Mouse (Mus musculus) G1E (cell line): ENCODE results near the gene Phtf2.

ENCODE experiments used
- CTCF ChIP-seq: IDR thresholded peaks from 2 replicates; pipeline ENCODE4 v1.5.1; 2012; ENCODE audit warnings: low read depth, low read length, inconsistent platforms, mixed read lengths
- POLR2AphosphoS5 ChIP-seq: IDR thresholded peaks from 2 replicates; pipeline ENCODE4 v1.6.1; 2012; ENCODE audit warnings: low read depth, low read length, inconsistent platforms; ENCODE audit not compliant: insufficient replicate concordance
- TAL1 ChIP-seq: conservative IDR thresholded peaks from 2 replicates; pipeline ENCODE4 v1.6.1; 2012; ENCODE audit warnings: low read depth, low read length, inconsistent platforms, mixed read lengths

GRCm38 (mm10) chr5:20795932-20796331 is 86.0 kb downstream of the Phtf2 start:
- TF ChIP-seq CTCF, result no peak
- no peak for TF ChIP-seq TAL1
- TF ChIP-seq POLR2AphosphoS5, result no peak
